Mouse (Mus musculus): ENCODE results near the gene Pcdh15.
A peak's percentile ranks its signal among the peaks of the same experiment; 100 is the strongest.

The Pcdh15 gene

GRCm38 (mm10) chr10:73821657-73822583 lies 722.8 kb downstream of the Pcdh15 start:
- peak; percentile 6 for DNase-seq (ENCODE audit: low spot score in 2 of 2)

- DNase-seq (ENCODE audit: low spot score in 2 of 2): no peak
These were observed 724.1 kb downstream of the Pcdh15 start for GRCm38 (mm10) chr10:73823214-73823613.

DNA sequence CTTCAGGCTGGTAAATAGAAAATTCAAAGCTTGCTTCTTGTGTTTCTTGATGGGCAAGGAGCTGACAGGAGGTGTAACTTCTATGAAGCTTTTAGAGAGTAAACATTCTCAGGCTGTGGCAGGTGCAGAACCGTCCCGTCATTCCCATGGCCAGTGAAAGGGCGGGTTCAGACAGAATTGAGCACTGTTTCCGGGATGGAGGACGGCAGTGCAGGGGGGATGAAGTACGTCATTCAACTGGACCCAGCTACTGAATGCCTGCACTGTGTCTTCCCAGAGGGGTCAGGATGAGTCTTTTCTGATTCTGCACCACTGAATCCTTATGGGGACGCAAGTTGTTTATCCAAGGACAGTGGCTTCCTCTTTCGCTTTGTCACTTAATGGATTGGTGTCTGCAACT lies 727.2 kb downstream of the Pcdh15 start:
- DNase-seq (ENCODE audit: low spot score in 2 of 2): peak in 1 of 2 experiments; percentile 6

DNA sequence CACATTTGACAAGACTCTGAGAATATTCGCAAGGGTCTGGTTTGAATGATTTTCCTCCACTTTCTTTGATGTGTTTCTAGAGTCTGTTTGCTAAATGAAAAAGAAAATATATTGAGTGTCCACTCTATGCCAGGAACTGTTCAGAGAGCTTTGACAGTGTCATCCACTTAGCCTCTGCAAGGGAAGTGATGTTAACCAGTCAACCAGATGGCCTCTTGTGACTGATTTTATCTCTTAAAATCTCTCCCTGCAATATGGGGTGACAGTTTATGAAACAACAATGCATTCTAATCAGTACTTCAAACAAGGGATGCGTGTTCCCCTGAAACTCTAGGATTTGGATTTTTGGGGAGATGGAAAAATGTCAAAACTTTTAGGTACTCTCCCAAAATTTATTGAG lies 729.6 kb downstream of the Pcdh15 start:
- no peak for DNase-seq (ENCODE audit: low spot score in 2 of 2)

- DNase-seq (ENCODE audit: low spot score in 2 of 2): no peak
These were observed 745.9 kb downstream of the Pcdh15 start for GRCm38 (mm10) chr10:73844998-73845397.

- DNase-seq (ENCODE audit: low spot score in 2 of 2): no peak
These were observed 763.0 kb downstream of the Pcdh15 start for GRCm38 (mm10) chr10:73862181-73862580.

GRCm38 (mm10) chr10:73878055-73878728 lies 779.0 kb downstream of the Pcdh15 start:
- DNase-seq (ENCODE audit: low spot score in 2 of 2): no peak

- DNase-seq (ENCODE audit: low spot score in 2 of 2): no peak
These were observed 779.6 kb downstream of the Pcdh15 start for GRCm38 (mm10) chr10:73878729-73879067.

DNA sequence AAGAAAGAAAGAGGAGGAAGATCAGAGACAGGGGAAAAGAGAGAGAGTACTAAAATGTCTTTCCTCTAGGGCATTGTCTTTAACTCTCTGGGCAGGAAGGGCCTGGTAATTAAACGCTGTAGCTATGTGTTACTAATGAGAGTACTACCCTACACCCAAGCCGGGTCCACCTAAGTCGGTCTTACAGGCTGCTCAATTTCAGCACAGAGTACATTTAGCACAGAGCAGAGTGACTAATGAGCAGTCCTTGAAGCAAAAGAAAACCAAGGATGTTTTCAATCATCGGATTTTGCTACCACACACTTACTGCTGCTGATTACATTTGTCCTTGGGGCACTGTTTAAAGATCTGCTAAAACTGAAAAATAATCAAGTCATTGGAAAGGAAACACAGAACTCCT lies 788.6 kb downstream of the Pcdh15 start:
- no peak for DNase-seq (ENCODE audit: low spot score in 2 of 2)

GRCm38 (mm10) chr10:73892251-73892650 lies 793.1 kb downstream of the Pcdh15 start:
- no peak for DNase-seq (ENCODE audit: low spot score in 2 of 2)

GRCm38 (mm10) chr10:73896086-73896607 lies 797.0 kb downstream of the Pcdh15 start:
- DNase-seq (ENCODE audit: low spot score in 2 of 2): no peak

DNA sequence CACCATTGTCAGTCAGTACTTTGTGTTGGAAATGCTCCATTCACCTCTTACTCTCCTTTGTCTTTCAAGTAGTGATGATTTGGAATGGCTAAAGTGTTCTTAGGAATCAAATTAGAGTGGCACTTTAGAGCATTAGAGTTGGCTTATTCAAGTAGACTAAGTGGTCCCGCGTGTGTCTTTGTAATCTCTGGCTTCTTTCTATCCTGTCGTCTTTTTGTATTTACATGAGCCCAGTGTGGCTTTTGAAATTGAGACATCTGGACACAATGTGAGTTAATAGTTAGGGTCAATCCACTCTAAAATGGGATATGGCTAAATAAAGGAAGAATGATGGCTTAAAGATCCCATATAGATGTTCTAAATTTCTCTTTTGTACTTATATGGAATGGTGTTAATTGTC lies 800.0 kb downstream of the Pcdh15 start:
- no peak for DNase-seq (ENCODE audit: low spot score in 2 of 2)

DNA sequence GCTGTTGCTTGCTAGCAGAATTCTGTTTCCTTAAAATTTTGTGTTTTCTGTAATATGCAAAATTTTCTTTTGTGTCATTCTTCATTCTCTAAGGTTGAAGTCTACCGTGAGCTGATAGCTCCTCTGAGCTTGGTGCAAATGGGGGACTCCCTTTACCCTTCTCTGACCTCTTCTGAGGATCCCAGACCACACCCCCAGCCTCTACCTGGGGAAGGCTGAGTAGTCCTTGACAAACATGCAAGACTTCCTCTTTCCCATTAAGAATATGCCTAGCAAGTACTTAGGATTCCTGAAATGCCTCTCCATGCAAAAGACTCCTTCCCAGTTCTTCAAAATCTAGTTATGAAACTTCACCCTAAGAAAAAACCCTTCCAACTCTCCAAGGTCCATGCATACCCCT lies 808.5 kb downstream of the Pcdh15 start:
- no peak for DNase-seq (ENCODE audit: low spot score in 2 of 2)

GRCm38 (mm10) chr10:73908568-73908967 lies 809.4 kb downstream of the Pcdh15 start:
- DNase-seq (ENCODE audit: low spot score in 2 of 2): no peak

DNA sequence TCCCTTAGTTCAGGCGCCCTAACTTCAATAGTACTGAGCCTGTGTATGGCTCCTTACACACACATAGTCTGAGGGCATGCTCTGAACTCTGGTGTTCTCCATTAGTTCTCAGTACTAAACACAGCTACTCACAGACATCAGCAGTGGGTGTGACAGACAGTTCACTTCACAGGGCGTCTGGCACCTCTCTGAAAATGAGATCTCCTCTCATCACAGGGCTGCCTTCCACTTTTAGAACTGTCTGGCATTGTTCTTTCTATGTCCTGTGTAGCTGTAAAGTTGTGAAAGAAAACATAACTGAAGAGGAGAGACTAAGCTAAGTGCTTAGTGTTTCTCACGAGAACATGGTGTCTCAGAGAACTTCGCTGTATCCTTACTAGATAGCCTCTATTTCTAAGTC lies 816.0 kb downstream of the Pcdh15 start:
- DNase-seq (ENCODE audit: low spot score in 2 of 2): no peak

DNA sequence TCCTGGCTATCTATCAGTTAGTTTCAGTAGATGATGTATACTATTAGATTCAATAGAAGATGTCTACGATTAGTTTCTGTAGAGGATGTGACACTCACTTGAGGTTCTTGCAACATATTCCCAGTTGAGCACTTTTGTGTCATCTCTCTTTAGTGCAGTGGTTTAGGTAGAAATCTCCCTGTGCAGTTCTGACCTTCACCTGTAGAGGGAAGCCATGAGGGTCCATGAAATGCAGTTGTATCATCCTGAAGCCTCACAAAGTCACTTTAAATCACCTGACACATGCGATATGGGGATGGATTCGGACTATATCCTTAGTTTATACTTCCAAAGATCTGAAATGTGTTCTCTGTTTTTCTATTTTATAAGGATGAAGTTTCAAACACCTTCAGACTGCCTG lies 822.4 kb downstream of the Pcdh15 start:
- DNase-seq (ENCODE audit: low spot score in 2 of 2): no peak

DNA sequence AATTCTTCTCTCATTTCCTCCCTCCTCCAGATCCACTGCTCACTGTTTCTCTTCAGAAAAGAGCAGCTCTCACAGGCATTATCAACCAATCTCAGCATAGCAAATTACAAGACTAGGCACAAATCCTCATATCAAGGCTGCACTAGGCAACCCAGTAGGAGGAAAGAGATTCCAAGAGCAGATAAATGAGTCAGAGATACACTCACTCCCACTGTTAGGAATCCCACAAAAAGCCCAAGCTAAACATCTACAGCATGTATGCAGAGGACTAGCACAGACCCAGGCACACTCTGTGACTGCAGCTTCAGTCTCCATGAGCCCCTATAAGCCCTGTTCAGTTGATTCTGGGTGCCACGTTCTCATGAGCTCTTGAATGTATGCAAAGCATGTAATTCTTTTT lies 829.5 kb downstream of the Pcdh15 start:
- no peak for DNase-seq (ENCODE audit: low spot score in 2 of 2)

DNA sequence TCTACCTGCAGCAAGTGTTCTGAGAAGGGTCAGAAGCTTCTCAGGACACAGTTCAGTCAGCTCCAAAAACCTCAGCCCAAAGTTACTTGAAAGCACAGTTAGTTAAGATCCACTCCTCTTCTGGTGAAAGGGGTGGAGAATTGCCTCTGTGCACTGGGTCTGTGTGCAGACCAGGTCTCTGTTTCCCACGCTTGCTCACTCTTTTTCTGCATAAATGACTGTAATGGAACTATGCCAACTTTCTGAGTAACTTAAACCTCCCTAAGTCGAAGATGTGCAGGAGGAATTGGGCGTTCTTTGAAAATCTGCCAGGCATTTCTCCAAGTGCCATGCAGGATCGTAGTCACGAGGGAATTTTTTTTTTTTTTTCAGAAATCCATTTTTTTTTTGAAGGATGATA lies 830.6 kb downstream of the Pcdh15 start:
- DNase-seq (ENCODE audit: low spot score in 2 of 2): no peak

DNA sequence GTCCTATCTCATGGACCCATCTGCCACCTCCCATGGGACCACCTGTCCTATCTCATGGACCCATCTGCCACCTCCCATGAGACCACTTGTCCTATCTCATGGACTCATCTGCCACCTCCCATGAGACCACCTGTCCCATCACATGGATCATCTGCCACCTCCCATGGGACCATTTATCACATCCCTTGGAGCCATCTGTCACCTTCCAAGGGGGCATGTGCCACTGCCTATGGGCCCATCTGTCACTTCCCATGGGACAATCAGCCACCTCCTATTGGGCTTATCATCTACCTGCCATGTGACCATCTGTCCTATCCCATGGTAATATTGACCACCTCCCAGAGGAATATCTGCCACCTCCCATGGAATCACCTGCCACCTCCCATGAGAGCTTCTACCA lies 832.0 kb downstream of the Pcdh15 start:
- no peak for DNase-seq (ENCODE audit: low spot score in 2 of 2)

- no peak for DNase-seq (ENCODE audit: low spot score in 2 of 2)
These were observed 833.0 kb downstream of the Pcdh15 start for GRCm38 (mm10) chr10:73931996-73932679.

GRCm38 (mm10) chr10:73936121-73936520 lies 837.0 kb downstream of the Pcdh15 start:
- DNase-seq (ENCODE audit: low spot score in 2 of 2): no peak

- DNase-seq (ENCODE audit: low spot score in 2 of 2): no peak
These were observed 839.8 kb downstream of the Pcdh15 start for GRCm38 (mm10) chr10:73938989-73939388.

Data from frontal cortex, postnatal 25 days (tissue).